Mouse (Mus musculus): ENCODE measurements around the gene Tiam2. TPM values are rescaled to one million over a fixed set of nuclear protein-coding genes. Genes with fewer than 3 reads are reported as not detected.

Gene Tiam2
- polyA plus RNA-seq, 1 experiment from 2014 or later: 3.6 TPM

DNA sequence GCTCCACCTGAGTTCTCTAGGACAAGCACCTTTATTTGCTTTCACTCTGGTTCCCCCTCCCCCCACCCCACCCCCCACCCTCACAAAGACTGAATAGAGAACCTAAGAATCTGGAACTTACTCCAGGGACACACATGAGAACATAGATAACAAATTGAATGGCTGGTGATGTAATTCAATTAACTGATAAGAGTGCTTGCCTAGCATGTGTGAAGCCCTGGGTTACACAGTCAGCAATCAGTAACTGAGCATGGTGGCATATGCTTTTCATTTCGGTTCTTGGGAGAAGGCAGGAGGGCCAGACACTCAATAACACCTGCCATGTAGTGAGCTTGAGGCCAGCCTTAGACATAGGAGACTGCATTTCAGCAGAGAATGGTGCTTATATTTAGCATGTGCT lies 229.9 kb downstream of the Tiam2 start:
- no peak overlapping the region for H3K4me3 ChIP-seq (ENCODE audit: low read length)

DNA sequence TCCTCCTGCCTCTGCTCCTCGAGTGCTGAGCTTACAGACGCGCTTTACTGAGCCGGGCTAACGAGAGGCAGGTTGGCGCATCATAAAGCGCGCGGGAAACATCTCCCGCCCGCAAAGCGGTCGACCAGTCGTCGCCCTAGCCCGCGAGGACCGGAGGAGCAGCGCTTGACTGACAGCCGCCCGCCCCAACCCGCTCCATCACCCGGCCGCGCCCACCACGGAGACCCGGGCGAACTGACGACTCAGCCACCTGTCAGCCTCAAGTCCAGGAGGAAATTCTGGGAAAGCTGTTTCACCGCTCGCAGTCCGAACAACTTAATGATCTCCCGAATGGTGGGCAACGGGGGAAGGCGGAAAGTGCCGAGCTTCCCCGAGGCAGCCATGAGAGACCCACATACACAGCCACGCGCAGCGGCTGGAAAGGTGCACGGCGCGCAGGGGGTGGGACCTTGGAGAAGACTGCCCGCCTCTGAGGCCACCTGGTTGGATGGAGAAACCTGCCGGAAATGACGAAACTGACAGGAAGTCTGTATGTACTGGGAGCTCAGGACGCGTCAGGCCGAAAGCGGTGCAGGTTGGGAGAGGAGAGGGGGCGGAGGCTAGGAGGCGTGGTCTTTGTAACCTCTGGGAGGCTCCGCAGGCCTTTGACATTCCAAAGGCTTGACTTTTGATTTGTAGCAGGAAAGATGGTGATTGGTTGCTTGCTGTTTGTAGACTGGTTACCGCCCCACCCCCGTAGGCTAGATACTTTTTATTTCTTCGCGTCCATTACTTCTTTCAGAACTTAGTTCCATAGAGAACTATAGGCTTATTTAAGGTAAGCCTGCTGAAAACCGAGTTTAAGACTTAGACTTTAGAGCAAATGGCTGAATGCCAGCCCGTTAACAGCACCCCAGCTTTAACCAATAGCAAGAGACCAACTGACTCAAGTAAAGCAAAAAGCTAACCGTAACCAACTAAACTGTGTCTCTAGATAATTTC lies 231.2 kb downstream of the Tiam2 start, which contains the start of gene Tfb1m:
TSS of gene Tfb1m (minus strand) at position 451 of the 981 bp plus-strand sequence.
- Histone ChIP-seq H3K27ac (ENCODE audit: low read depth, low read length) (peak within 1 kb of the TSS; percentile 87), H3K9me3 (ENCODE audit: control insufficient read depth, low read length) (no peaks in the 10 kb centered on the region), H3K4me1 (ENCODE audit: control insufficient read depth, insufficient read depth, low read depth, low read length) (peaks cover 4% of the 10 kb centered on the region), H3K4me3 (ENCODE audit: low read length) (peak within 1 kb of the TSS; percentile 58), H3K36me3 (ENCODE audit: control insufficient read depth, insufficient read depth, low read length) (no peaks in the 10 kb centered on the region; the same call in 1 of the 2 replicates), H3K4me2 (ENCODE audit: low read length) (peak within 1 kb of the TSS; percentile 81), H3K9ac (ENCODE audit: low read depth, low read length) (peak within 1 kb of the TSS; percentile 65), H3K27me3 (replicated peaks; ENCODE audit: control insufficient read depth, insufficient read depth, low read length) (no peaks in the 10 kb centered on the region)
- WGBS: under 1% methylated on average over 60 of the region's 60 CpGs
- peak; percentile 100 for ATAC-seq

More for the DNA sequence above, 229.9 kb downstream of the Tiam2 start:
- Histone ChIP-seq H3K4me1 (ENCODE audit: control insufficient read depth, insufficient read depth, low read depth, low read length) (peaks cover 4% of the 10 kb centered on the region), H3K4me2 (ENCODE audit: low read length) (no peak overlapping the region), H3K27ac (ENCODE audit: low read depth, low read length) (no peak overlapping the region), H3K27me3 (replicated peaks; ENCODE audit: control insufficient read depth, insufficient read depth, low read length) (no peaks in the 10 kb centered on the region), H3K9me3 (ENCODE audit: control insufficient read depth, low read length) (no peaks in the 10 kb centered on the region), H3K36me3 (ENCODE audit: control insufficient read depth, insufficient read depth, low read length) (peaks cover 2% of the 10 kb centered on the region; the same call in 1 of the 2 replicates), H3K9ac (ENCODE audit: low read depth, low read length) (no peak overlapping the region)
- 77% methylated on average over 1 of the region's 1 CpGs for WGBS
- no peak for ATAC-seq

DNA sequence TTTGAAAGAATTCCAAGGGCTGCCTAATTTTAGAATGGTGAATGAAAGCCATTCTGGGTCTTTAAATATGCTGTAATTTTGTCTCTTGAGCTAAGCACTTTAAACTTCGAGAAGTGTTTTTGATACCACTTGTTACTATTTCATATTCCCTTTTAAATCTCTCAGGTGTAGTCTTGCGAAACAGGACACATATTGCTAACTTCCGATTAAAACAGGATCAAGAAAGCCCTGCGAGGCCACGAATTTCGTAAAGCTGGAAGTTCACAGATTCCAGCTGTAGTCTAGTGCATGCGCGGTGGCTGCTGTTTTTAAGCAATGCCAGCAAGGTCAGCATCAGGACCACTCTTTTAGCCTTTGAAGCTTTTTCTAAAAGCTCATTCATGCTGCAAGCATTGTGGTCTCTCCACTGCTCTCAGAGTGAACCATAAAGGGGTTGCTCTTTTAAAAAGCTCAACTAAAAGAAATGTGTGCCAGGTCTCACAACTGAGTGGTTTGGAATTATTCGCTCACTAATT lies 232.0 kb downstream of the Tiam2 start:
- WGBS: 63% methylated on average over 9 of the region's 9 CpGs
- Histone ChIP-seq H3K4me1 (ENCODE audit: control insufficient read depth, insufficient read depth, low read depth, low read length) (peaks cover 4% of the 10 kb centered on the region), H3K27me3 (replicated peaks; ENCODE audit: control insufficient read depth, insufficient read depth, low read length) (no peaks in the 10 kb centered on the region), H3K9ac (ENCODE audit: low read depth, low read length) (no peak overlapping the region), H3K4me2 (ENCODE audit: low read length) (peak overlapping the region; percentile 54), H3K4me3 (ENCODE audit: low read length) (peak overlapping the region; percentile 58), H3K27ac (ENCODE audit: low read depth, low read length) (peak overlapping the region; percentile 21), H3K9me3 (ENCODE audit: control insufficient read depth, low read length) (no peaks in the 10 kb centered on the region), H3K36me3 (ENCODE audit: control insufficient read depth, insufficient read depth, low read length) (no peaks in the 10 kb centered on the region; the same call in 1 of the 2 replicates)
- ATAC-seq: no peak

DNA sequence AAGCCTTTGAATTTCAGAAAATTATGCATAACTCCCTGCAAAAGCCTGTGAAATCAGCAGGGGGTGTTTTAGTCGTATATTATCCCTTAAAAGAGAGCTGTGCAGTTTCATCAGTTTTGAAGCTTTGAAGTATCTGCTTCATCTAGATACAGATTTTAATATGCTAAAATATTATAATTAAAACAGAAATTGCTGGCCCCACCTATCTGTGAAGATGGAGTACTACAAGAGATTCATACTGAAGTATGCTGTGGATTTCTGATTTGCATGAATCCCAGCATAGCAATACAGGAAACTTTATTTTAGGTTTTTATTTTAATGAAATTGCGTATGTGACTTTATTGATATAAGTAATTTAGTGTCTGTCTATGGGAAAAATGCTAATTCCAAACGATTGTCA lies 234.2 kb downstream of the Tiam2 start:
- Histone ChIP-seq H3K27me3 (replicated peaks; ENCODE audit: control insufficient read depth, insufficient read depth, low read length) (no peaks in the 10 kb centered on the region), H3K4me2 (ENCODE audit: low read length) (no peak overlapping the region), H3K27ac (ENCODE audit: low read depth, low read length) (no peak overlapping the region), H3K4me1 (ENCODE audit: control insufficient read depth, insufficient read depth, low read depth, low read length) (peaks cover 4% of the 10 kb centered on the region), H3K4me3 (ENCODE audit: low read length) (no peak overlapping the region), H3K9me3 (ENCODE audit: control insufficient read depth, low read length) (no peaks in the 10 kb centered on the region), H3K36me3 (ENCODE audit: control insufficient read depth, insufficient read depth, low read length) (no peaks in the 10 kb centered on the region), H3K9ac (ENCODE audit: low read depth, low read length) (no peak overlapping the region)
- WGBS: 62% methylated on average over 3 of the region's 3 CpGs
- no peak for ATAC-seq

DNA sequence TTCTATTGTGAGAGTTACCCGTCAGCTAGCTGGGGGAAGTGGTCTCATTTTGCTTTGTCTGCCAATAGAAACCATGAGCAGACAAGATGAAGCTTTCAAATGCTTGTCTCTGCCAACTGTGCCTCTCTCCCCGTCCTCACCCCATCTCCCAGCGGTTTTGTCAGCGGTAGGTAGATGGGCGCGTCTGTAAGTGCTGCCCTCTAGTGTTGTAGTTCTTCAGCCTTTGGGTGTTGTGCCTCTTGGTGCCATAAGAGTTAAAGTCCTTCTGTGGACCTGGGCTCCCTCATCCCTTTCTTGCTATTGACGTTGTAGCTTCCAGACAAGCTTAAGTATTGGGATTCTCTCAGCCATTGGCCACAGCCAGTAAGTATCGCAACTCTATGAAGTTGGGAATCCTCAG lies 236.0 kb downstream of the Tiam2 start:
- 59% methylated on average over 8 of the region's 8 CpGs for WGBS
- H3K4me3 ChIP-seq (ENCODE audit: low read length): no peak overlapping the region
- H3K9me3 ChIP-seq (ENCODE audit: control insufficient read depth, low read length): no peaks in the 10 kb centered on the region
- H3K4me1 ChIP-seq (ENCODE audit: control insufficient read depth, insufficient read depth, low read depth, low read length): no peaks in the 10 kb centered on the region; the same call in none of the 2 replicates
- ATAC-seq: no peak
- no peak overlapping the region for H3K27ac ChIP-seq (ENCODE audit: low read depth, low read length)
- H3K27me3 ChIP-seq (replicated peaks; ENCODE audit: control insufficient read depth, insufficient read depth, low read length): no peaks in the 10 kb centered on the region
- H3K9ac ChIP-seq (ENCODE audit: low read depth, low read length): no peak overlapping the region
- no peak overlapping the region for H3K4me2 ChIP-seq (ENCODE audit: low read length)
- H3K36me3 ChIP-seq (ENCODE audit: control insufficient read depth, insufficient read depth, low read length): no peaks in the 10 kb centered on the region

DNA sequence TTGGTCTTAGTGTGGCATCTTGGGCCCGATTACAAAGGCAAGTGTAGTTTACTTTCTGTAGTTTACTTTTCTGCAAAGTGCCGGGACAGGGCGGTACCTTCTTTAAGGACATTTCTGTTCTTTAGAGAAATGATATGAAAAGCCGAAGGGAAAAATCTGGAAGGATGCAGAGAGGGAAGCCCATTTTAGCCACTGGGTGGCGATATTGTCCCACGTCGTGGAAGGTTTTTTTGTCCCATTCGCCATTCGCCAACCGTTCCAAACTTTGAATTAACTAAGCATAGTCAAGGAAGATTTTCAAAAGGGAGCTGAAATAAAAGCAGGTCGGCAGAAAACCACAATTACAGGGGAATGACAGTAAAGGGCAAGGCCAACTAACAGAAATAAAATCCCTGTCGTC lies 244.5 kb downstream of the Tiam2 start:
- peak overlapping the region; percentile 23; the same call in 1 of the 2 replicates for H3K4me2 ChIP-seq (ENCODE audit: low read length)
- H3K4me1 ChIP-seq (ENCODE audit: control insufficient read depth, insufficient read depth, low read depth, low read length): peaks cover 2% of the 10 kb centered on the region; the same call in 1 of the 2 replicates
- no peak overlapping the region for H3K9ac ChIP-seq (ENCODE audit: low read depth, low read length)
- 4% methylated on average over 12 of the region's 12 CpGs for WGBS
- H3K27ac ChIP-seq (ENCODE audit: low read depth, low read length): no peak overlapping the region
- no peaks in the 10 kb centered on the region for H3K9me3 ChIP-seq (ENCODE audit: control insufficient read depth, low read length)
- ATAC-seq: no peak
- no peaks in the 10 kb centered on the region for H3K36me3 ChIP-seq (ENCODE audit: control insufficient read depth, insufficient read depth, low read length)
- no peaks in the 10 kb centered on the region for H3K27me3 ChIP-seq (replicated peaks; ENCODE audit: control insufficient read depth, insufficient read depth, low read length)
- H3K4me3 ChIP-seq (ENCODE audit: low read length): no peak overlapping the region

Other genes with a start within 250 kb of the Tiam2 start
- gene Scaf8, start 211.6 kb upstream of the Tiam2 start, polyA plus RNA-seq (2015; fragmentation: Nextera tagmentation; extraction: Ambion mirVana): 11.9 and 15.2 TPM in 2 replicates
- 0.42 TPM in 1 of 2 replicates, not detected in the other for gene Cldn20, start 206.0 kb downstream of the Tiam2 start, polyA plus RNA-seq (2015; fragmentation: Nextera tagmentation; extraction: Ambion mirVana)
- gene Tfb1m, start 231.2 kb downstream of the Tiam2 start, polyA plus RNA-seq (2015; fragmentation: Nextera tagmentation; extraction: Ambion mirVana): 12.5 and 13.3 TPM in 2 replicates

All from hindbrain, embryonic 16.5 days (tissue).